Mouse (Mus musculus) cortical plate, adult 2 months (tissue): ENCODE data around the gene Gm21921.
"Not testable (repeated sequence)": the region's sequence is repeated elsewhere in the genome, so short reads cannot be mapped to it uniquely, and the experiment has no call there.

ENCODE experiments used
- CTCF ChIP-seq: fragments of 200-500 bp; IDR thresholded peaks from 2 replicates; pipeline ENCODE4 v1.5.1; 2011; ENCODE audit warnings: mild to moderate bottlenecking, control low read depth, low read length; ENCODE audit not compliant: insufficient read depth; ENCODE audit errors: extremely low read depth
- POLR2A ChIP-seq: fragments of 200-500 bp; IDR thresholded peaks from 2 replicates; pipeline ENCODE4 v1.6.1; 2011; ENCODE audit warnings: mild to moderate bottlenecking, low read length, control low read depth; ENCODE audit not compliant: insufficient read depth; ENCODE audit errors: extremely low read depth

GRCm38 (mm10) chrY:24796143-24796542 lies at the start of gene Gm21921:
- not testable (repeated sequence) for TF ChIP-seq CTCF, POLR2A
